Mouse (Mus musculus): ENCODE results near the gene Ttc28. TPM values are rescaled to one million over a fixed set of nuclear protein-coding genes. Genes with fewer than 3 reads are reported as not detected.

Gene Ttc28
- polyA plus RNA-seq, 2 experiments = 0.48 to 0.81 TPM

- no peak for DNase-seq (ENCODE audit: low read depth in 3 of 3, low spot score in 3 of 3)
- no peak for ATAC-seq (ENCODE audit: insufficient read depth)
- Histone ChIP-seq H3K4me3 (ENCODE audit: insufficient read depth in 1 of 2, low read depth in 2 of 2, low read length in 2 of 2) (no peak overlapping the region), H3K27ac (no peak overlapping the region), H3K27me3 (ENCODE audit: control insufficient read depth, insufficient read depth, low read length) (no peaks in the 10 kb centered on the region), H3K9me3 (ENCODE audit: control insufficient read depth, low read length) (no peaks in the 10 kb centered on the region), H3K36me3 (replicated peaks; ENCODE audit: control insufficient read depth, insufficient read depth, low read depth) (no peaks in the 10 kb centered on the region), H3K9ac (replicated peaks) (no peak overlapping the region), H3K4me2 (ENCODE audit: low read depth) (no peak overlapping the region), H3K4me1 (replicated peaks; ENCODE audit: control insufficient read depth in 2 of 2, insufficient read depth in 2 of 2, low read length in 1 of 2) (no peaks in the 10 kb centered on the region; a peak in 2 of 4 replicates)
- WGBS (ENCODE audit: insufficient replicate concordance) = 63% methylated on average over 5 of the region's 5 CpGs
- no peak for TF ChIP-seq EP300 (IDR thresholded peaks at IDR 0.05; ENCODE audit: low read depth)
- no peak for TF ChIP-seq CTCF (IDR thresholded peaks at IDR 0.05; ENCODE audit: low read depth)
Measured at GRCm38 (mm10) chr5:111069503-111069902, 189.9 kb downstream of the Ttc28 start.

DNA sequence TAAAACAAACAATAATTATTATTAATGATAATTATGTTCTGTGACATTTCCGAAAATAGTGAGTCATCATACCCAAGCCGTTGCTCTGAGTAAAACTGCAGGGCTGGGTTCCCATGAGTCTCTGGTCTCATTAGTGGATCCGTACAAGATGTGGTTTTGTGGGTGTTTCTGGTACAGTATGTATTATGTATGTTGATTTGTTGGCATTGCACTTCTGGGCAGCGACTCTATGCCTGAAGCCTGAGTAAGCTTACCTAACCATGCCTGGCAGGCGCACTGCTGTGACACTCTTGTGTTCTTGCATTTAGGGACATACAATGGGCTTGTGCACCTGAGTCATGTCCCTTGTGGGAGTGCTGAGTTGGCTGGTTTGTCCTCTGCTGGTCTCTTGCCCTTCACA is 190.3 kb downstream of the Ttc28 start:
- no peaks in the 10 kb centered on the region; a peak in 2 of 4 replicates for H3K4me1 ChIP-seq (replicated peaks; ENCODE audit: control insufficient read depth in 2 of 2, insufficient read depth in 2 of 2, low read length in 1 of 2)
- TF ChIP-seq CTCF (IDR thresholded peaks at IDR 0.05; ENCODE audit: low read depth) = no peak
- TF ChIP-seq EP300 (IDR thresholded peaks at IDR 0.05; ENCODE audit: low read depth) = no peak
- H3K27ac ChIP-seq = no peak overlapping the region
- DNase-seq (ENCODE audit: low read depth in 3 of 3, low spot score in 3 of 3) (no peak), ATAC-seq (ENCODE audit: insufficient read depth) (no peak)
- no peak overlapping the region for H3K4me2 ChIP-seq (ENCODE audit: low read depth)
- WGBS (ENCODE audit: insufficient replicate concordance) = 63% methylated on average over 5 of the region's 5 CpGs
- no peak overlapping the region for H3K9ac ChIP-seq (replicated peaks)
- no peak overlapping the region for H3K4me3 ChIP-seq (ENCODE audit: insufficient read depth in 1 of 2, low read depth in 2 of 2, low read length in 2 of 2)
- no peaks in the 10 kb centered on the region for H3K36me3 ChIP-seq (replicated peaks; ENCODE audit: control insufficient read depth, insufficient read depth, low read depth)
- no peaks in the 10 kb centered on the region for H3K27me3 ChIP-seq (ENCODE audit: control insufficient read depth, insufficient read depth, low read length)
- H3K9me3 ChIP-seq (ENCODE audit: control insufficient read depth, low read length) = no peaks in the 10 kb centered on the region

DNA sequence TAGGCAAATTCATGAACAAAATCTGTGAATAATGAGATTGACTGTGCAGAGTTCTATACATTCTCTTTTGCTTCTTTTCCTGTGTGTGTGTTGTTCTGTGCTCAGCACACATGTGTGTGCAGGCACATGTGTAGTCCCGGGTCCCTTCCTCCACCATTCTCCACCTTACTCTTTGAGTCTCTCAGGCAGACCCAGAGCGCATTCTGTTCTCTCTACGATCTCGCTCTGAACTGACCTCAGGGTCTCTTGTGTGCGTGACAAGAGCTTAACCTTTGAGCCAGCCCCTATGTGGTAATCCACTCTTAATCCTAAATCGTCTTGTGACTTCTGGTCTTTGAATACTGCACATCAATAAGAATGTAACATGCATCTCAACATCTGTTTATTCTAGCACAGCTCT is 190.8 kb downstream of the Ttc28 start:
- no peak overlapping the region for H3K9ac ChIP-seq (replicated peaks)
- no peak overlapping the region for H3K4me2 ChIP-seq (ENCODE audit: low read depth)
- H3K36me3 ChIP-seq (replicated peaks; ENCODE audit: control insufficient read depth, insufficient read depth, low read depth) = no peaks in the 10 kb centered on the region
- H3K9me3 ChIP-seq (ENCODE audit: control insufficient read depth, low read length) = no peaks in the 10 kb centered on the region
- TF ChIP-seq EP300 (IDR thresholded peaks at IDR 0.05; ENCODE audit: low read depth) = no peak
- no peak for TF ChIP-seq CTCF (IDR thresholded peaks at IDR 0.05; ENCODE audit: low read depth)
- DNase-seq (ENCODE audit: low read depth in 3 of 3, low spot score in 3 of 3) (no peak), ATAC-seq (ENCODE audit: insufficient read depth) (no peak)
- no peaks in the 10 kb centered on the region; a peak in 2 of 4 replicates for H3K4me1 ChIP-seq (replicated peaks; ENCODE audit: control insufficient read depth in 2 of 2, insufficient read depth in 2 of 2, low read length in 1 of 2)
- no peak overlapping the region for H3K4me3 ChIP-seq (ENCODE audit: insufficient read depth in 1 of 2, low read depth in 2 of 2, low read length in 2 of 2)
- WGBS (ENCODE audit: insufficient replicate concordance) = 67% methylated on average over 6 of the region's 6 CpGs
- no peak overlapping the region for H3K27ac ChIP-seq
- no peaks in the 10 kb centered on the region for H3K27me3 ChIP-seq (ENCODE audit: control insufficient read depth, insufficient read depth, low read length)

DNA sequence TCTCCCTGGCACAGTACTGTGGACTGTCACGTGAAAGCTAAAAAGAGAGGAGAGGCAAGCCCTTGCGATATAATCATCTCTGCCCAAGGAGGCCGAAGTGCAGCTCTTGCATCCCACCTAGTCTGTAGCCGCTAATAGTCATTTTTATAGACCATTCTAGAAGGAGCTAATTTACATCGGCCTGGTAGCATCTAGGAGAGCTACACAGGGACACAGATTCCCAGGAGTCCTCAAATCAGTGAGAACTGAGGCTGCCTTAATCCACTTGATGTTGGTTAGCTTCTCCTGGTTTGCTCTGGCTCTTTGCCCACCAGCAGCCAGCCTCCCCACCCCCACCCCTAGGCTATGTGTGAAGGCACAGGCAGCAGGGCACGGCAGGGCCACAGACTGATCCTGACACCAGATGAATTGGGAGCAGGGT is 193.7 kb downstream of the Ttc28 start:
- no peaks in the 10 kb centered on the region for H3K36me3 ChIP-seq (replicated peaks; ENCODE audit: control insufficient read depth, insufficient read depth, low read depth)
- no peaks in the 10 kb centered on the region; a peak in 2 of 4 replicates for H3K4me1 ChIP-seq (replicated peaks; ENCODE audit: control insufficient read depth in 2 of 2, insufficient read depth in 2 of 2, low read length in 1 of 2)
- TF ChIP-seq EP300 (IDR thresholded peaks at IDR 0.05; ENCODE audit: low read depth) (no peak), CTCF (IDR thresholded peaks at IDR 0.05; ENCODE audit: low read depth) (no peak)
- no peak overlapping the region for H3K4me2 ChIP-seq (ENCODE audit: low read depth)
- H3K27me3 ChIP-seq (ENCODE audit: control insufficient read depth, insufficient read depth, low read length) = no peaks in the 10 kb centered on the region
- no peak overlapping the region for H3K27ac ChIP-seq
- DNase-seq (ENCODE audit: low read depth in 3 of 3, low spot score in 3 of 3) (no peak), ATAC-seq (ENCODE audit: insufficient read depth) (no peak)
- H3K9me3 ChIP-seq (ENCODE audit: control insufficient read depth, low read length) = no peaks in the 10 kb centered on the region
- H3K9ac ChIP-seq (replicated peaks) = no peak overlapping the region
- H3K4me3 ChIP-seq (ENCODE audit: insufficient read depth in 1 of 2, low read depth in 2 of 2, low read length in 2 of 2) = no peak overlapping the region
- 53% methylated on average over 6 of the region's 6 CpGs for whole genome bisulfite sequencing (ENCODE audit: insufficient replicate concordance)

GRCm38 (mm10) chr5:111074050-111074449 is 194.4 kb downstream of the Ttc28 start:
- no peak overlapping the region for H3K4me3 ChIP-seq (ENCODE audit: insufficient read depth in 1 of 2, low read depth in 2 of 2, low read length in 2 of 2)
- H3K9ac ChIP-seq (replicated peaks) = no peak overlapping the region
- H3K36me3 ChIP-seq (replicated peaks; ENCODE audit: control insufficient read depth, insufficient read depth, low read depth) = no peaks in the 10 kb centered on the region
- H3K4me1 ChIP-seq (replicated peaks; ENCODE audit: control insufficient read depth in 2 of 2, insufficient read depth in 2 of 2, low read length in 1 of 2) = no peaks in the 10 kb centered on the region; a peak in 2 of 4 replicates
- DNase-seq (ENCODE audit: low read depth in 3 of 3, low spot score in 3 of 3) (no peak), ATAC-seq (ENCODE audit: insufficient read depth) (no peak)
- H3K27ac ChIP-seq = no peak overlapping the region
- 59% methylated on average over 7 of the region's 7 CpGs for WGBS (ENCODE audit: insufficient replicate concordance)
- TF ChIP-seq EP300 (IDR thresholded peaks at IDR 0.05; ENCODE audit: low read depth) (no peak), CTCF (IDR thresholded peaks at IDR 0.05; ENCODE audit: low read depth) (no peak)
- H3K27me3 ChIP-seq (ENCODE audit: control insufficient read depth, insufficient read depth, low read length) = no peaks in the 10 kb centered on the region
- H3K4me2 ChIP-seq (ENCODE audit: low read depth) = no peak overlapping the region
- no peaks in the 10 kb centered on the region for H3K9me3 ChIP-seq (ENCODE audit: control insufficient read depth, low read length)
